Mouse (Mus musculus): Measurements from ENCODE around the gene Psip1. TPM values are rescaled to one million over a fixed set of nuclear protein-coding genes. Genes with fewer than 3 reads are reported as not detected.
"Not testable (repeated sequence)": the region's sequence is repeated elsewhere in the genome, so short reads cannot be mapped to it uniquely, and the experiment has no call there.

The Psip1 gene
- total RNA-seq, 2 experiments from 2014 or later: 19.0 to 24.4 TPM

- intact Hi-C loops (cut with DNase I): no loop called here
- DNase-seq: no peak
Measured at GRCm38 (mm10) chr4:83512217-83512616, 26.0 kb upstream of the Psip1 start.

- DNase-seq: no peak
- intact Hi-C loops (cut with DNase I): no loop called here
Measured at GRCm38 (mm10) chr4:83511083-83511482, 24.8 kb upstream of the Psip1 start.

DNA sequence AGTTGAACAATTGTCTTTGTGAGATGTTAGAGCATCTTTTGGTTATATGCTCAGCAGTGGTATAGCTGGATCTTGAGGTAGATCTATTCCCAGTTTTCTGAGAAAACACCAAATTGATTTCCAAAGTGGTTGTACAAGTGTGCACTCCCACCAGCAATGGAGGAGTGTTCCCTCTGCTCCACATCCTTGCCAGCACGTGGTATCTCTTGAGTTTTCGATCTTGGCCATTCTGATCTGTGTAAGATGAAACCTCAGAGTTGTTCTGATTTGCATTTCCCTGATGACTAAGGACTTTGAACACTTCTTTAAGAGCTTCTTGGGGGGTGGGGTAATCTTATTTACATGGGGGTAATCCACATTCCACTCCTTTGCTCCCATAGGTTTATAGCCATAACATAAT is 23.3 kb upstream of the Psip1 start:
- DNase-seq: no peak
- intact Hi-C loops (cut with DNase I): no loop called here

DNA sequence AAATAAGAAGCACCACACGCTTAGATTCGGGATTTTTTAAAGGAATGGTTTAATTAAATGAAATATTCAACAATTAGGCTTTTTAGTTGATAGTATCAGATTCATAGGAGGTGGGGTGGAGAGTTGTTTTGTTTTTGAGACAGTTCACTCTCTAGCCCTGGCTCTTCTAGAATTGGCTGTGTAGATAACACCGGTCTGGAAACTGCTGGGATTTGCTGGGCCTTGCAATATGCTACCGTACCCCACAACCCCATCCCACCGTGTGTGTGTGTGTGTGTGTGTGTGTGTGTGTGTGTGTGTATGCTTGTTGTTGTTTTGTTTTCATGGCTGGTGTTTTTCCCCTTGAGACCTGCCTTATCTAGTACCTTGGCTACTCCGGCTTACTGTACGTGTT is 14.8 kb upstream of the Psip1 start:
- intact Hi-C loops (cut with DNase I): no loop called here
- DNase-seq: no peak

DNA sequence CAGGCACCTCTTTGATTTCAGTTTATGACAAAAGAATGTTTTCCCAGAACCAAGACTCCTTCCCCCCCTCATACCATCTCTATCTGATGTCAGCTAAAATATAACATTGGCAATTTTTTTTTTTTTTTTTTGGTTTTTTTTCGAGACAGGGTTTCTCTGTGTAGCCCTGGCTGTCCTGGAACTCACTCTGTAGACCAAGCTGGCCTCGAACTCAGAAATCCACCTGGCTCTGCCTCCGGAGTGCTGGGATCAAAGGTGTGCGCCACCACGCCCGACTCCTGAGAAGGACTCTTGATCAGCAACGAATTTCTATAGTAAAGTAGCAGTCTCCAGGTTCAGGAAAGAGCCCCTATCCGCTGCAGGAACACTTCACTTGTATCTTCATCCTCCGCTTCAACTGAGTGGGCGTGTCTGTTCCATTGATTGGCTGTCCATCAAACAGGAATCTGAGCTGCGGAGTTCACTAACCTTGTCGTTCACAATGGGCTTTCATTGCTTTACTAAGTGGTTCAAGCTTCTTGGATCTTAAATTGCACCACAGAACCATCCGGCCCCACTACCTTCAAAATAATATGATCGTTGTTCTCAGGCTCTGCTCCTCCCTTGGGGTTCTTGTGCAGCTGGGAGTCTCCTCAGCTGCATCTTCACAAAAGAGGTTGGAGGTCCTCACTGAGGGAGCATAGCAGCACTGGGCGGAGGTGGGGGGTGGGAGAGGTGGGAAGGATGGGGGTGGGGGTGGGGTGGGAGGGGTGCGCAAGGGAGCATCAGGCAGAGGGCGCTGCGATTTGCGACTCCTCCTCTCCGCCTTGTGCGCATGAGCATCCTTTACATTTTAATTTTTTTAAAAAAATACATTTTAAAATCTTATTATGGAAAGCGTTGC is 14.1 kb upstream of the Psip1 start:
- intact Hi-C loops (cut with DNase I): no loop called here
- no peak for DNase-seq

GRCm38 (mm10) chr4:83497013-83497412 is 10.8 kb upstream of the Psip1 start:
- DNase-seq; intact Hi-C loops (cut with DNase I): not testable (repeated sequence)

GRCm38 (mm10) chr4:83493112-83493511 is 6.9 kb upstream of the Psip1 start:
- DNase-seq: no peak
- intact Hi-C loops (cut with DNase I): no loop called here

DNA sequence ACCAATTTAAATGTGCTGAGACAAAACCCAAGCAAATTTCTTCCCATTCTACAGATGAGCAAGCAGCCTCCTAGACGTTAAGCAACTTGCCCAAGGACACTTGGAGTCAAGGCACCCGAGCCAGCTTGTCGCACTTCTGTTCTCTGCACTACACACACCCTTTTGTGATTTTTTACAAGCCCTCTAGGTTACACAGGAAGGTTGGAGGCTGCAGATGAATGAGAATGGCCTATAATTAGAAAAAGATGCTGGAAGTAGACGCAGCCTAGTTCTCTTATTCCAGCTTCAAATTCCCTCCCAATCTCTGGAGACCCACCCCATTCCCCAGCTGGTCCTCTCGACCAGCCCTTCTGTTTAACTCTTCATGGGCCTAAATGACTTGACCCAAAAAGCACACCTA is 2.9 kb upstream of the Psip1 start:
- DNase-seq: no peak
- intact Hi-C loops (cut with DNase I): no loop called here

GRCm38 (mm10) chr4:83485735-83486116 is 533 bp downstream of the Psip1 start:
- intact Hi-C loops (cut with DNase I): loop anchor here (2.0 kb wide), 2 partner anchors 39 to 85 kb away; partner anchors contain the start of gene Ccdc171
- peak; percentile 84 to 85 for DNase-seq

DNA sequence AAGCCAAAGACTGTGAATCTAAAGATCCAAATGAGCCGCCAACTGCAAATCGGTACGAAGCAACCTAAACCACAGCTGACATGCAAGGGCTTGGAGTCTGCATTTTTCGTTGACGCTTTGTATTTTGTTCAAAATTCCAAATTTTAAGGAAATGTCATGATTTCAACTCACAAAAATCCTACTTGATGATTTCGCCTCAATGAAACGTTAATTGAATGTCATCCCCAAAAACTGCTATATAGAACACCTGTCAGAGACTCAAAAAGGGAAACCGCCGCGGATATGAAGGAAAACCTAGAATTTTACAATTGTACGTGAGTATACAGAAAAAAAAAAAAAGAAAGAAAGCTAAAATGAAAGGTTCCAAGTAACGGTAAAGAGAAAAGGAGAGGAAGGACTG is 1.0 kb downstream of the Psip1 start:
- intact Hi-C loops (cut with DNase I): no loop called here
- no peak for DNase-seq

DNA sequence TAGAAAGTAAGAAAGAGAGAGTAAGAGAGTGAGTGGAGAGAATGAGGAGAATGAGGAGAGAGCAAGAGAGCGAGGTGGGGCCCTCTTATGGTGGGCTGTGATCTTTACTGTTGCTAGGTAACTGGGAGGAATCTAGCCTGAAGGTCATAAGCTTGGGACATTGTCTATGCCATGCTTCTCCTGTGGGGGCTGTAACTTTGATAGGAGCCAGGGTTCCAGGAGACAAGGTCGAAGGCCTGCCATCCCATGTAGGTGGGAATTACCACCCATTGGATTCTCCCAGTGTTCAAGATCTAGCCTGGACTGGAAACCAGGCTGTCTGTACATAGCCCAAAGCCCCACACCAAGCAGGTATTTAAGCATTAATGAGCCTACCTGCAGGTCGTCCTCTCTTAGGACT is 18.1 kb downstream of the Psip1 start:
- intact Hi-C loops (cut with DNase I): no loop called here
- DNase-seq: no peak

DNA sequence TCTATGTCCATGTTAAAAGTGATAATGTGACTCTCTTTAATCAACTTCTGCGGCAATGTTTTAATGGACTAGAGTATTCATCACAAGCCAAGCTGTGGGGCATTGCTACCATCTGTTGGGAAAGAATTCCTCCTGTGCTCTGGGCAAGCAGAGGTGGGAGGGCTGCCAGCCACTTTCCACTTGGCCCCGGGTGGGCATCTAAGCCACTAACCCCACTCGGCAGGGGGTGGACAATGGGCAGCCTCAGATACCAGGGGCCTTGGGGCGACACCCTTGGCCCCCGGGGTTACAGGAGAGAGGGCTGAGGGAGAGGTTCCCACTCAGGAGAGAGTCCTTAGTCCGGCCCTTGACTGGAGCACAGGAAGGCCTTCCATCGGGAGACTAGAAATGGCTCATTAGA is 18.6 kb downstream of the Psip1 start:
- DNase-seq: no peak
- intact Hi-C loops (cut with DNase I): no loop called here

- no peak for DNase-seq
- intact Hi-C loops (cut with DNase I): no loop called here
Measured at GRCm38 (mm10) chr4:83464827-83465226, 21.4 kb downstream of the Psip1 start.

DNA sequence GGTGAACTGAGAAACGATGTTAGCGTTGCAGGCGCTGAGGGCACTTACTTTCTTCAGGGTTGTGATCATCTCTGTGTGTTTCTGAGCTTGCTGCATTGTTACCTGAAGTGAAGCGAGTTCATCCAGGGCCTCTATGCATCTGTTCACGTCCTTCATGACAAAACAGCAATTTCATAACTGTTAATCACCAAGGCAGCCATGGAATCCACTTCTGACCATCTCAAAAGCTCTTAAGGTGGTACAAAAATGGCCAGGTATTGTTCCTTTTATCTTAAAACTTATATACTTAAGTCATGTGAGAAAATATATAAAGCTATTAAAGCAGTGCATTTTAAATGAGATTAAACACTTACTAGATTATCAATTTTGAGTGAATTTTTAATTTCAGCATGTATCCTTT is 26.2 kb downstream of the Psip1 start:
- intact Hi-C loops (cut with DNase I): no loop called here
- no peak for DNase-seq

DNA sequence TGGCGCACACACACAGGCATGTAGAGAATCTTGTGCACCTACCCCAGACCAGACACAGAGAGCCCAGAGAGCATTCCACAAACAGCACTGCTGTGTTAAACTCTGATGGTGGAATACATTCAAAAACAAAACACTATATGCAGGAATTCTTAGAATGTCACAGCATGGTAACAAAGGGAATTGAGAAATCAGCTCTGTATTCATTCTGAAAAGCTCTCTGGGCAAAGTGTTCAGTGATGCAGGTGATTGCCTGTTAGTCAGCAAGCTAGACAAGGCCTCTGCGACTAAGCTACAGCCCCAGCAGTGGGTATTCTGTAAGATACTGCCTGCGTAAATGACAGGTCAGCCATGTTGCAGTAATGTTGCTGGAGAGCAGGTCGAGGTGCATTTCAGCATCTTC is 35.5 kb downstream of the Psip1 start:
- DNase-seq: no peak
- intact Hi-C loops (cut with DNase I): no loop called here

DNA sequence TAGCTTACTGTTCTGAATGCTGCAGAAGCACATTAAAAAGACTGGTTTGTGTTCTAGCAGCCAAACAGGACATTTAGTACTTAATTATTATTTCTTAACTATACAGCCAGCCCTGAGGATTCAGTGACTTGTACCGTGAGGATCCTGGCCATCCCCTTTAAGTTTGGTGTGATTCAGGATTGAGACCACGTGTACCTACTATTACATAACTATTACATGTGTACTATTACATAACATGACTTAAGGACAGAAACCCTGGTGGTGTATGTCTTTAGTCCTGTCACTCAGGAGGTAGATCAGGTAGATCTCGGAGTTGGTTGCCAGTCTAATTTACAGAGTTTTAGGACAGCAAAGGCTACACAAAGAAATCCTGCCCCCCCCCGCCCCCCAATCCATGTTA is 45.2 kb downstream of the Psip1 start:
- intact Hi-C loops (cut with DNase I): no loop called here

DNA sequence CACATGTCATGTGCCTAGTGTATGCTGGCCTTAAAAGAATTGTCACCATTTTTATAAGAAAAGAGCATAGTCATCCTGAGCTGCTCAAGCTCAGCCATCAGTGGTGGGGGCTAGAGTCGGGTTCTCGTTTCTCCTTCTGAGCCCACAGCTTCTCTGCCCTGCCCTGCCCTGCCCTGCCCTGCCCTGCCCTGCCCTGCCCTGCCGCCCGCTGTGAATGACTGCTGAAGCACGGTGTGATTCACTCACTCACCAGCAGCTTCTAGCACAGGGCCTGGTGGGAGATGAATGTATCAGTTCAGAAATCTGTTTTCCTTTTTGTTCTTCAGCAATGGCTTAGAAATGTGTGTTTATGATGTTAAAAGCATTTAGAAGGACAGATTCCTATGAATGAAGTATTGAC is 47.2 kb downstream of the Psip1 start:
- no peak for DNase-seq
- intact Hi-C loops (cut with DNase I): no loop called here

More for the DNA sequence above, 45.2 kb downstream of the Psip1 start:
- DNase-seq: no peak

- no peak for DNase-seq
- intact Hi-C loops (cut with DNase I): no loop called here
Measured at GRCm38 (mm10) chr4:83438116-83438515, 48.1 kb downstream of the Psip1 start.

- intact Hi-C loops (cut with DNase I): no loop called here
- DNase-seq: no peak
Measured at GRCm38 (mm10) chr4:83436375-83436774, 49.9 kb downstream of the Psip1 start.

DNA sequence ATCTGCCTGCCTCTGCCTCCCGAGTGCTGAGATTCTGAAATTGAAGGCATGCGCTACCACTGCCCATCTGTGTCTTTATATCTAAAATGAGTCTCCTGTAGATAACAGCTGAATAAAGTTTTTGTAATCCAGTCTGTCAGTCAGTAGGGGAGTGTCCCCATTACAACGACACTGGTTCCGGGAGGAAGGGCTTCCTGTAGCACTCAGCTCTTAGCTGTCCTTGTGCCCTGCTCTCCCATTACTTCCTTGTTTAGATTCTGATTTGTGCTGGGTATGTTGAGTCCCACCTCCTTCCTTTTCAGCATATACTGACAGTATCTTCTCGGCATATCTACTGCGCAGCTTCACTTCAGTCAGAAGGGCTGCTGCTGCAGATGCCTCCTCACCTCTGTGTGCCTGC is 53.4 kb downstream of the Psip1 start:
- no peak for DNase-seq
- intact Hi-C loops (cut with DNase I): no loop called here

- DNase-seq: no peak
- intact Hi-C loops (cut with DNase I): no loop called here
Measured at GRCm38 (mm10) chr4:83431950-83432349, 54.3 kb downstream of the Psip1 start.

GRCm38 (mm10) chr4:83428845-83429244 is 57.4 kb downstream of the Psip1 start:
- intact Hi-C loops (cut with DNase I): no loop called here
- no peak for DNase-seq

GRCm38 (mm10) chr4:83427696-83428095 is 58.6 kb downstream of the Psip1 start:
- DNase-seq: no peak
- intact Hi-C loops (cut with DNase I): no loop called here
